ENCODE assay signal across 19 mouse cellular contexts in genomic region chr4:57381306-57381705, GRCm38 (mm10). TPM values are rescaled to one million over a fixed set of nuclear protein-coding genes. Genes with fewer than 3 reads are reported as not detected.
DNase-seq lines count a peak whose midpoint lies in the region; ATAC-seq and TF ChIP-seq lines count a peak whose summit lies in the region.
"Had no signal": no experiment of that assay in that cellular context is flagged by ENCODE, and none has a peak within 500 bp of the region (broad histone marks: within the 10 kb centered on the region; RNA-seq: fewer than 3 reads in every experiment).

No protein-coding gene starts in this region.

- 77% methylated on average over 4 of the region's 4 CpGs for WGBS in hindbrain, embryonic 15.5 days
- 83% methylated on average over 4 of the region's 4 CpGs for WGBS in hindbrain, embryonic 12.5 days
- 84% methylated on average over 4 of the region's 4 CpGs for WGBS in lung, embryonic 14.5 days

- no peak overlapping the region for H3K4me2 ChIP-seq in hindbrain, embryonic 15.5 days
- H3K4me2 ChIP-seq in hindbrain, embryonic 12.5 days (replicated peaks), result no peak overlapping the region
- no peak overlapping the region for H3K4me2 ChIP-seq in lung, embryonic 14.5 days
- H3K4me2 ChIP-seq: embryonic facial prominence, embryonic 15.5 days; forebrain, embryonic 15.5 days; heart, embryonic 13.5 days; intestine, embryonic 15.5 days had no signal

- no peaks in the 10 kb centered on the region for H3K36me3 ChIP-seq in hindbrain, embryonic 15.5 days
- no peaks in the 10 kb centered on the region for H3K36me3 ChIP-seq in hindbrain, embryonic 12.5 days
- H3K36me3 ChIP-seq in lung, embryonic 14.5 days (ENCODE audit: insufficient read depth), result no peaks in the 10 kb centered on the region
- H3K36me3 ChIP-seq: embryonic facial prominence, embryonic 15.5 days; forebrain, embryonic 10.5 days; forebrain, embryonic 15.5 days; heart, embryonic 13.5 days; intestine, embryonic 15.5 days had no signal

- H3K9ac ChIP-seq in hindbrain, embryonic 15.5 days, result no peak overlapping the region
- H3K9ac ChIP-seq in hindbrain, embryonic 12.5 days, result no peak overlapping the region
- H3K9ac ChIP-seq in lung, embryonic 14.5 days, result no peak overlapping the region
- H3K9ac ChIP-seq: embryonic facial prominence, embryonic 15.5 days; forebrain, embryonic 15.5 days; heart, embryonic 13.5 days; intestine, embryonic 15.5 days had no signal

- no peaks in the 10 kb centered on the region for H3K27me3 ChIP-seq in hindbrain, embryonic 15.5 days
- H3K27me3 ChIP-seq in hindbrain, embryonic 12.5 days, result no peaks in the 10 kb centered on the region
- no peaks in the 10 kb centered on the region for H3K27me3 ChIP-seq in lung, embryonic 14.5 days (ENCODE audit: insufficient read depth, low read length)
- H3K27me3 ChIP-seq: embryonic facial prominence, embryonic 15.5 days; forebrain, embryonic 15.5 days; heart, embryonic 13.5 days; intestine, embryonic 15.5 days had no signal

- no peak for TF ChIP-seq CTCF in lung, embryonic 14.5 days (IDR thresholded peaks at IDR 0.05; ENCODE audit: low read depth)

- ATAC-seq in hindbrain, embryonic 15.5 days (ENCODE audit: low FRiP score, low read depth), result peak; percentile 38; the same call in 1 of the 2 replicates
- ATAC-seq in hindbrain, embryonic 12.5 days (ENCODE audit: low FRiP score), result no peak
- ATAC-seq in lung, embryonic 14.5 days (ENCODE audit: insufficient read depth), result no peak
- ATAC-seq in frontal cortex, adult (ENCODE audit: low TSS enrichment), result no peak
- ATAC-seq: forebrain, embryonic 15.5 days; intestine, embryonic 15.5 days had no signal

- H3K9me3 ChIP-seq in hindbrain, embryonic 15.5 days, result no peaks in the 10 kb centered on the region
- H3K9me3 ChIP-seq in hindbrain, embryonic 12.5 days (replicated peaks), result no peaks in the 10 kb centered on the region
- no peaks in the 10 kb centered on the region for H3K9me3 ChIP-seq in lung, embryonic 14.5 days (ENCODE audit: low read depth, low read length)
- H3K9me3 ChIP-seq: embryonic facial prominence, embryonic 15.5 days; forebrain, embryonic 10.5 days; forebrain, embryonic 15.5 days; heart, embryonic 13.5 days; intestine, embryonic 15.5 days had no signal

- H3K27ac ChIP-seq in hindbrain, embryonic 15.5 days (replicated peaks), result no peak overlapping the region
- no peak overlapping the region for H3K27ac ChIP-seq in hindbrain, embryonic 12.5 days
- 0 out of 2 replicates have a peak overlapping the region, but pooled peaks have one; percentile 32 for H3K27ac ChIP-seq in lung, embryonic 14.5 days (ENCODE audit: low read depth)
- H3K27ac ChIP-seq: embryonic facial prominence, embryonic 15.5 days; forebrain, embryonic 10.5 days; forebrain, embryonic 15.5 days; gastrocnemius, adult 2 months; heart, embryonic 13.5 days; intestine, embryonic 15.5 days had no signal

- no peaks in the 10 kb centered on the region for H3K4me1 ChIP-seq in hindbrain, embryonic 15.5 days (replicated peaks)
- H3K4me1 ChIP-seq in hindbrain, embryonic 12.5 days, result 0 out of 2 replicates have a peak, but pooled peaks cover 2% of the 10 kb centered on the region
- H3K4me1 ChIP-seq in lung, embryonic 14.5 days (ENCODE audit: insufficient read depth), result no peaks in the 10 kb centered on the region
- H3K4me1 ChIP-seq: intestine, embryonic 15.5 days had no signal

- DNase-seq in lung, embryonic 14.5 days, result no peak
- DNase-seq in lung, postnatal 36 days, result no peak
- DNase-seq in retina, embryonic 14.5 days (ENCODE audit: low spot score), result peak; percentile 15
- DNase-seq: adrenal gland, postnatal 25 days; cerebellum, adult 18-20 months; cerebellum, adult 9-11 months; cerebellum, postnatal 36 days; gastrocnemius, adult 2 months; gastrocnemius, postnatal 25 days; heart, postnatal 36 days had no signal

- H3K4me3 ChIP-seq in hindbrain, embryonic 15.5 days, result no peak overlapping the region
- H3K4me3 ChIP-seq in hindbrain, embryonic 12.5 days, result no peak overlapping the region
- no peak overlapping the region for H3K4me3 ChIP-seq in lung, embryonic 14.5 days (ENCODE audit: low read depth, low read length)
- H3K4me3 ChIP-seq: embryonic facial prominence, embryonic 15.5 days; erythroblast, embryonic 14.5 days; forebrain, embryonic 10.5 days; forebrain, embryonic 15.5 days; gastrocnemius, adult 2 months; heart, embryonic 13.5 days; intestine, embryonic 15.5 days had no signal

RNA-seq across cellular contexts. Expression of gene Palm2, which starts 52.7 kb away (rescaled TPM):
- polyA plus RNA-seq in hindbrain, embryonic 15.5 days (2015; fragmentation: Nextera tagmentation; extraction: Ambion mirVana), result 21.6 TPM in 2 replicates
- 6.0 and 6.4 TPM in 2 replicates for polyA plus RNA-seq in hindbrain, embryonic 12.5 days (2016; fragmentation: Nextera tagmentation; extraction: Ambion mirVana)
- polyA plus RNA-seq in lung, embryonic 14.5 days (2014; fragmentation: Nextera tagmentation; extraction: Ambion mirVana), result 7.5 and 9.3 TPM in 2 replicates
- polyA plus RNA-seq: erythroblast, embryonic 14.5 days had no signal
